Mouse (Mus musculus): ENCODE results near the gene Scube1. TPM values are rescaled to one million over a fixed set of nuclear protein-coding genes. Genes with fewer than 3 reads are reported as not detected.

The Scube1 gene
- total and polyA plus RNA-seq, 3 experiments = not detected

DNA sequence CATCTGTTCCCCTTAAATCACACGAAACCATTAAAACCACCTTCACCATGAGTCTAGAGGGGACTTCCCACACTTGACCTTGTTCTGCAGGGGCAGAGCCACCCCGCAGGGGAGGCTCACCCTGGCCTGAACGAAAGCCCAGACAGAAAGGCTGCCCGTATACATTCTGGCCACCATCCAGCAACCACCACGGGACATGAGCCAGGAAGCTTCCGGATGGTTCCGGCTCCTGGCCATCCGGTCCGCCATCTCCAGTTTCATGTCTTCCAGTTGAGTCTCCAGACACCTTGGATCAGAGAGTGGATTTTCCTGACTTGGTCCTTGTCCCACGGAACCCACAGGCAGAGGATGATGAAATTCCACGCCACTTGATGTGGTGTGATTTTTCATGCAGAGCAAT lies 29.7 kb downstream of the Scube1 start:
- no peak for TF ChIP-seq ZC3H11A (IDR thresholded peaks at IDR 0.05; ENCODE audit: low read depth, low read length)
- TF ChIP-seq USF1 (IDR thresholded peaks at IDR 0.05; ENCODE audit: low read depth, low read length) = no peak
- TF ChIP-seq MAZ (IDR thresholded peaks at IDR 0.05; ENCODE audit: low read depth, low read length) = no peak
- no peak for TF ChIP-seq RCOR1 (conservative IDR thresholded peaks at IDR 0.05; ENCODE audit: low read depth, low read length)
- TF ChIP-seq PAX5 (IDR thresholded peaks at IDR 0.05; ENCODE audit: low read length) = no peak
- TF ChIP-seq MEF2A (IDR thresholded peaks at IDR 0.05; ENCODE audit: borderline replicate concordance, low read depth, low read length) = no peak
- TF ChIP-seq ELF1 (IDR thresholded peaks at IDR 0.05; ENCODE audit: low read depth, low read length) = no peak
- no peak for TF ChIP-seq SMC3 (IDR thresholded peaks at IDR 0.05; ENCODE audit: low read depth, low read length)
- TF ChIP-seq GABPA (IDR thresholded peaks at IDR 0.05; ENCODE audit: insufficient replicate concordance, low read depth, low read length) = no peak
- TF ChIP-seq CTCF (conservative IDR thresholded peaks at IDR 0.05 in 1 of 2, IDR thresholded peaks at IDR 0.05 in 1 of 2; ENCODE audit: low read depth in 2 of 2, low read length in 2 of 2) = no peak
- no peak for TF ChIP-seq MYC (IDR thresholded peaks at IDR 0.05; ENCODE audit: low read depth, low read length)
- TF ChIP-seq ZKSCAN1 (IDR thresholded peaks at IDR 0.05; ENCODE audit: borderline replicate concordance, low read depth, low read length) = no peak
- no peak for TF ChIP-seq USF2 (conservative IDR thresholded peaks at IDR 0.05; ENCODE audit: low read depth, low read length)
- no peak for TF ChIP-seq KAT2A (IDR thresholded peaks at IDR 0.05; ENCODE audit: insufficient replicate concordance, low read length)
- no peak for TF ChIP-seq POLR2AphosphoS2 (IDR thresholded peaks at IDR 0.05; ENCODE audit: low read depth, low read length)
- Histone ChIP-seq H3K4me1 (ENCODE audit: control insufficient read depth in 1 of 2, insufficient read depth in 2 of 2) (0 out of 4 replicates have a peak, but pooled peaks cover 0 to 5% of the 10 kb centered on the region in 2 experiments), H3K4me2 (ENCODE audit: insufficient read depth, low read depth, poor library complexity, severe bottlenecking) (no peak overlapping the region), H3K36me3 (replicated peaks in 1 of 2; ENCODE audit: control insufficient read depth in 1 of 2, insufficient read depth in 1 of 2, low read length in 1 of 2) (no peaks in the 10 kb centered on the region), H3K27ac (ENCODE audit: insufficient read depth, low read depth) (no peak overlapping the region), H3K27me3 (replicated peaks) (peaks cover 89% of the 10 kb centered on the region), H3K4me3 (replicated peaks in 1 of 3; ENCODE audit: low read depth in 2 of 3, low read length in 2 of 3, poor library complexity in 1 of 3) (no peak overlapping the region), H3K9ac (ENCODE audit: insufficient read depth, low read depth) (no peak overlapping the region), H3K79me2 (replicated peaks; ENCODE audit: control insufficient read depth, extremely low read depth, insufficient read depth, poor library complexity, severe bottlenecking) (no peaks in the 10 kb centered on the region), H3K9me3 (replicated peaks; ENCODE audit: low read length) (peaks cover 10% of the 10 kb centered on the region)
- in situ Hi-C loops (cut with MboI; ENCODE audit: low pct_ligation_motif_present, low pct_unique_long_range_greater_than_20kb, low sequenced_read_pairs) (no loop called here), dilution Hi-C loops (cut with MboI; ENCODE audit: extremely low pct_ligation_motif_present, extremely low pct_unique_long_range_greater_than_20kb, low sequenced_read_pairs) (no loop called here)
- no peak for DNase-seq (ENCODE audit: extremely low read depth)

DNA sequence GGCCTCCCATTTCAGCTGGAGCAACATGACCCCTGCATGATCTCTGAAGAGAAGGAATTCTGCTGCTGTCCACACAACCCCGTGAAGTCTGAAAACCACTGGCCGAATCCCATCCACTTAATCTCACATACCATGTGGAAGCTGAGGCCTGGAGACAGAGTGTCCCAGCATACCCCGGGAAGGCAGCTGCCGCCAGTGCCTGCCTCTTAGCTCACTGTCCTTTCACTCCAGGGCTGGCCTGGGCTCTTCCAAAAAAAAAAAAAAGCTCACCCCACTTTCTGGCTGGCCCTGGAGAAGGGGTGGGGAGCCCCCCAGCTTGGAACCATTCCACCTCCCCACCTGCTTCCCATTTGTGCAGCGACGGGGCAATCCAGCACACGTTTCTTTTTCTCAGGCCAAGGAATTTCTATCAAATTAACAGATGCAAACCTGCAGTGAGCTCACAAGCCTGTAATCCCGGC lies 32.9 kb downstream of the Scube1 start:
- no peak overlapping the region for H3K4me3 ChIP-seq (replicated peaks in 1 of 3; ENCODE audit: low read depth in 2 of 3, low read length in 2 of 3, poor library complexity in 1 of 3)
- peaks cover 72% of the 10 kb centered on the region for H3K27me3 ChIP-seq (replicated peaks)
- peaks cover 18% of the 10 kb centered on the region for H3K9me3 ChIP-seq (replicated peaks; ENCODE audit: low read length)
- H3K4me1 ChIP-seq (ENCODE audit: control insufficient read depth in 1 of 2, insufficient read depth in 2 of 2) = 0 out of 4 replicates have a peak, but pooled peaks cover 0 to 5% of the 10 kb centered on the region in 2 experiments
- no peak for DNase-seq (ENCODE audit: extremely low read depth)
- no peaks in the 10 kb centered on the region for H3K36me3 ChIP-seq (replicated peaks in 1 of 2; ENCODE audit: control insufficient read depth in 1 of 2, insufficient read depth in 1 of 2, low read length in 1 of 2)
- TF ChIP-seq MAZ (IDR thresholded peaks at IDR 0.05; ENCODE audit: low read depth, low read length) (no peak), USF2 (conservative IDR thresholded peaks at IDR 0.05; ENCODE audit: low read depth, low read length) (no peak), ZNF384 (IDR thresholded peaks at IDR 0.05; ENCODE audit: low read depth, low read length) (no peak), IRF4 (IDR thresholded peaks at IDR 0.05; ENCODE audit: low read depth, low read length) (no peak), NELFE (IDR thresholded peaks at IDR 0.05; ENCODE audit: low read depth, low read length) (no peak), MEF2A (IDR thresholded peaks at IDR 0.05; ENCODE audit: borderline replicate concordance, low read depth, low read length) (no peak), TBP (conservative IDR thresholded peaks at IDR 0.05; ENCODE audit: low read depth, low read length) (no peak), EP300 (IDR thresholded peaks at IDR 0.05; ENCODE audit: low read length) (no peak), ZC3H11A (IDR thresholded peaks at IDR 0.05; ENCODE audit: low read depth, low read length) (no peak), ZMIZ1 (IDR thresholded peaks at IDR 0.05; ENCODE audit: low read depth, low read length) (no peak)
- no peaks in the 10 kb centered on the region for H3K79me2 ChIP-seq (replicated peaks; ENCODE audit: control insufficient read depth, extremely low read depth, insufficient read depth, poor library complexity, severe bottlenecking)
- no peak overlapping the region for H3K4me2 ChIP-seq (ENCODE audit: insufficient read depth, low read depth, poor library complexity, severe bottlenecking)
- dilution Hi-C loops (cut with MboI; ENCODE audit: extremely low pct_ligation_motif_present, extremely low pct_unique_long_range_greater_than_20kb, low sequenced_read_pairs) = no loop called here
- H3K27ac ChIP-seq (ENCODE audit: insufficient read depth, low read depth) = no peak overlapping the region
- in situ Hi-C loops (cut with MboI; ENCODE audit: low pct_ligation_motif_present, low pct_unique_long_range_greater_than_20kb, low sequenced_read_pairs) = no loop called here
- no peak overlapping the region for H3K9ac ChIP-seq (ENCODE audit: insufficient read depth, low read depth)

Measured in CH12.LX (cell line).